In genomic region chr19:36909676-36910292, GRCm38 (mm10) we compare ENCODE assay signal across 8 mouse cellular contexts. TPM values are rescaled to one million over a fixed set of nuclear protein-coding genes. Genes with fewer than 3 reads are reported as not detected.
DNase-seq lines count a peak whose midpoint lies in the region; ATAC-seq and TF ChIP-seq lines count a peak whose summit lies in the region.

No protein-coding gene starts in this region.

- no peak overlapping the region for H3K4me2 ChIP-seq in embryonic facial prominence, embryonic 11.5 days (ENCODE audit: low read depth, low read length)

- no peaks in the 10 kb centered on the region for H3K9me3 ChIP-seq in embryonic facial prominence, embryonic 11.5 days (replicated peaks; ENCODE audit: control insufficient read depth, low read length)

- H3K36me3 ChIP-seq in embryonic facial prominence, embryonic 11.5 days (replicated peaks; ENCODE audit: control insufficient read depth, insufficient read depth, low read depth, low read length) = no peaks in the 10 kb centered on the region

- no peak overlapping the region for H3K9ac ChIP-seq in embryonic facial prominence, embryonic 11.5 days (replicated peaks; ENCODE audit: low read length)

- no peaks in the 10 kb centered on the region for H3K27me3 ChIP-seq in embryonic facial prominence, embryonic 11.5 days (ENCODE audit: control insufficient read depth, insufficient read depth, low read length)

- WGBS in bone marrow, adult 2 months = 24% methylated on average over 9 of the region's 9 CpGs
- 22% methylated on average over 9 of the region's 9 CpGs for WGBS in embryonic facial prominence, embryonic 11.5 days

- no peak overlapping the region for H3K4me3 ChIP-seq in bone marrow, adult 2 months (replicated peaks; ENCODE audit: control insufficient read depth, low read depth, low read length)
- no peak overlapping the region for H3K4me3 ChIP-seq in embryonic facial prominence, embryonic 11.5 days (ENCODE audit: low read depth, low read length)

- H3K27ac ChIP-seq in bone marrow, adult 2 months (ENCODE audit: control insufficient read depth, insufficient read depth, low read depth, low read length, poor library complexity) = no peak overlapping the region
- H3K27ac ChIP-seq in embryonic facial prominence, embryonic 11.5 days (replicated peaks; ENCODE audit: low read depth, low read length) = no peak overlapping the region

- TF ChIP-seq CTCF in bone marrow, adult 2 months (IDR thresholded peaks at IDR 0.05; ENCODE audit: control insufficient read depth, insufficient read depth, low read length) = peak; percentile 82

- peak; percentile 87 for DNase-seq in heart, adult 11 months
- no peak for DNase-seq in heart, adult 9 months (ENCODE audit: low spot score in 2 of 2)
- peak; percentile 68 for DNase-seq in CD4-positive helper T cell, adult 2 months (ENCODE audit: low read depth, low spot score)
- DNase-seq in embryonic facial prominence, embryonic 11.5 days (ENCODE audit: low spot score) = peak; percentile 77
- peak; percentile 66 for DNase-seq in kidney, adult 9 months
- peak; percentile 42 to 46 for DNase-seq in spleen, postnatal 36 days (ENCODE audit: low spot score in 2 of 2)

- TF ChIP-seq POLR2A in bone marrow, adult 2 months (IDR thresholded peaks at IDR 0.05; ENCODE audit: borderline replicate concordance, control insufficient read depth, low read depth, low read length) = no peak

- ATAC-seq in embryonic facial prominence, embryonic 11.5 days (replicated peaks; ENCODE audit: insufficient number of reproducible peaks, low FRiP score, low TSS enrichment, low read depth) = no peak
- peak; percentile 77 for ATAC-seq in megakaryocyte, adult 5-6 weeks (ENCODE audit: poor library complexity, severe bottlenecking)

- no peaks in the 10 kb centered on the region for H3K4me1 ChIP-seq in bone marrow, adult 2 months (ENCODE audit: control insufficient read depth, insufficient read depth, low read length)
- no peaks in the 10 kb centered on the region for H3K4me1 ChIP-seq in embryonic facial prominence, embryonic 11.5 days (ENCODE audit: control insufficient read depth, insufficient read depth, low read length)

RNA-seq across cellular contexts. Expression of gene Fgfbp3, which starts 9.6 kb away (rescaled TPM):
- polyA plus RNA-seq in bone marrow, adult 2 months (2011; ENCODE audit: insufficient read depth, insufficient read length, low replicate concordance, missing spikeins) = not detected in 2 replicates
- 8.6 and 10.7 TPM in 2 replicates for polyA plus RNA-seq in embryonic facial prominence, embryonic 11.5 days (2014; fragmentation: Nextera tagmentation; extraction: Ambion mirVana)
- 0.42 and 0.84 TPM in 2 replicates for total RNA-seq in megakaryocyte, adult 5-6 weeks (2015)
- 0.24 and 0.81 TPM in 2 replicates for total RNA-seq in megakaryocyte, adult 5-6 weeks (2017)

RNA-seq across cellular contexts. Expression of gene Btaf1, which starts 16.1 kb away (rescaled TPM):
- 11.1 and 11.4 TPM in 2 replicates for polyA plus RNA-seq in bone marrow, adult 2 months (2011; ENCODE audit: insufficient read depth, insufficient read length, low replicate concordance, missing spikeins)
- polyA plus RNA-seq in embryonic facial prominence, embryonic 11.5 days (2014; fragmentation: Nextera tagmentation; extraction: Ambion mirVana) = 16.5 and 17.9 TPM in 2 replicates
- 24.3 and 30.8 TPM in 2 replicates for total RNA-seq in megakaryocyte, adult 5-6 weeks (2015)
- total RNA-seq in megakaryocyte, adult 5-6 weeks (2017) = 44.2 and 50.4 TPM in 2 replicates

Comparison
In these comparisons a context has a peak if more than half of its experiments do, and no peak if none do; other contexts are left out.
1. DNase-seq: peak in heart, adult 11 months (single experiment), CD4-positive helper T cell, adult 2 months (single experiment), embryonic facial prominence, embryonic 11.5 days (single experiment), kidney, adult 9 months (single experiment) and spleen, postnatal 36 days (2 of 2); none in heart, adult 9 months (0 of 2).